Mouse (Mus musculus): ENCODE data around the gene Taar7d.
"Not testable (repeated sequence)": the region's sequence is repeated elsewhere in the genome, so short reads cannot be mapped to it uniquely, and the experiment has no call there.

Taar7d gene

GRCm38 (mm10) chr10:24026922-24027321, at the start of gene Taar7d:
Gene Taar7d (plus strand): TSS chr10:24027222.
- DNase-seq (ENCODE audit: low spot score in 2 of 2) = no peak

GRCm38 (mm10) chr10:23977958-23978357, 49.1 kb upstream of the Taar7d start:
- no peak for DNase-seq (ENCODE audit: low spot score in 2 of 2)

- peak; percentile 45 to 69 for DNase-seq (ENCODE audit: low spot score in 2 of 2)
These were observed 47.9 kb upstream of the Taar7d start for GRCm38 (mm10) chr10:23978901-23979705.

- DNase-seq (ENCODE audit: low spot score in 2 of 2) = no peak
These were observed 41.5 kb upstream of the Taar7d start, which contains the start of gene Taar6 for GRCm38 (mm10) chr10:23985546-23985945. Gene Taar6 (minus strand): TSS chr10:23985646.

GRCm38 (mm10) chr10:23986419-23986818, 40.6 kb upstream of the Taar7d start:
- no peak for DNase-seq (ENCODE audit: low spot score in 2 of 2)

- no peak for DNase-seq (ENCODE audit: low spot score in 2 of 2)
These were observed 33.6 kb upstream of the Taar7d start, which contains the start of gene Taar7a for GRCm38 (mm10) chr10:23993381-23993780. Gene Taar7a (minus strand): TSS chr10:23993481.

- no peak for DNase-seq (ENCODE audit: low spot score in 2 of 2)
These were observed 27.4 kb upstream of the Taar7d start, which contains the start of gene Taar7b for GRCm38 (mm10) chr10:23999639-24000038. Gene Taar7b (plus strand): TSS chr10:23999939.

- no peak for DNase-seq (ENCODE audit: low spot score in 2 of 2)
These were observed 20.6 kb upstream of the Taar7d start for GRCm38 (mm10) chr10:24006442-24006841.

GRCm38 (mm10) chr10:24007034-24007433, 20.0 kb upstream of the Taar7d start:
- no peak for DNase-seq (ENCODE audit: low spot score in 2 of 2)

GRCm38 (mm10) chr10:24008143-24008542, 18.9 kb upstream of the Taar7d start:
- no peak for DNase-seq (ENCODE audit: low spot score in 2 of 2)

GRCm38 (mm10) chr10:24031347-24031746, 4.3 kb downstream of the Taar7d start:
- DNase-seq (ENCODE audit: low spot score in 2 of 2) = no peak

GRCm38 (mm10) chr10:24037314-24037713, 10.3 kb downstream of the Taar7d start, which contains the start of gene Taar7e:
Gene Taar7e (plus strand): TSS chr10:24037614.
- no peak for DNase-seq (ENCODE audit: low spot score in 2 of 2)

GRCm38 (mm10) chr10:24040120-24040869, 13.3 kb downstream of the Taar7d start:
- DNase-seq (ENCODE audit: low spot score in 2 of 2) = no peak

- DNase-seq (ENCODE audit: low spot score in 2 of 2) = no peak
These were observed 22.2 kb downstream of the Taar7d start, which contains the start of gene Taar7f for GRCm38 (mm10) chr10:24049210-24049609. Gene Taar7f (plus strand): TSS chr10:24049510.

- DNase-seq (ENCODE audit: low spot score in 2 of 2) = no peak
These were observed 25.0 kb downstream of the Taar7d start for GRCm38 (mm10) chr10:24052039-24052438.

- no peak for DNase-seq (ENCODE audit: low spot score in 2 of 2)
These were observed 32.0 kb downstream of the Taar7d start for GRCm38 (mm10) chr10:24058986-24059385.

- DNase-seq (ENCODE audit: low spot score in 2 of 2) = not testable (repeated sequence)
These were observed 47.7 kb downstream of the Taar7d start for GRCm38 (mm10) chr10:24074751-24075150.

GRCm38 (mm10) chr10:24076200-24076599, 49.2 kb downstream of the Taar7d start, which contains the start of gene Taar8a:
Gene Taar8a (plus strand): TSS chr10:24076500.
- not testable (repeated sequence) for DNase-seq (ENCODE audit: low spot score in 2 of 2)

Measured in cerebellum, postnatal 4 days (tissue).